ENCODE assay signal across 23 mouse cellular contexts in the genomic region with DNA sequence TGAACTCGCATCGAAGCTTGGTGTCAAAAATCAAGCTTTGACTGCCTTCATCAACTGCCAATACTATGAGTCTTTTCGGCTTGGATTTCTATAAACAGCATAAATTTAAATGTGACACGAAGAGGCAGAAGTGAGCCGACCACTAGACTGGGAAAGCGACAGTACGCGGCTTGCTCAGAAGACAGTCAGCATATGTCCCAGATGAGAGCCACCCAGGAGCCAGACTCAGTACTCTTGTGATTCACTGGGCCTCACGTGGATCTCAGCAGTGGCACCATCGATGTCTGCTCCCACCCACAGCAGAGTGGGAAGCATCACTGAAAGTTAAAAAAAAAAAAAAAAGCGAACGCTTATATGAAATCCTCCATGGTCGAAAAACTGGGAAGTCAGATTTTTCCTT.
DNase-seq lines count a peak whose midpoint lies in the region; ATAC-seq lines count a peak whose summit lies in the region.
"Had no signal": no experiment of that assay in that cellular context is flagged by ENCODE, and none has a peak within 500 bp of the region (broad histone marks: within the 10 kb centered on the region; RNA-seq: fewer than 3 reads in every experiment).

No protein-coding gene starts in this region.

- DNase-seq in left cerebral cortex, adult 18-20 months (ENCODE audit: low spot score in 2 of 2), result peak; percentile 24 to 28
- DNase-seq in left cerebral cortex, postnatal 4 days, result no peak
- peak; percentile 26 to 35 for DNase-seq in frontal cortex, postnatal 36 days (ENCODE audit: low spot score in 2 of 2)
- DNase-seq in right cerebral cortex, postnatal 25 days, result peak; percentile 41
- no peak for DNase-seq in spleen, postnatal 36 days (ENCODE audit: low spot score in 2 of 2)
- no peak for DNase-seq in adrenal gland, adult (ENCODE audit: inconsistent age in 2 of 2, low spot score in 1 of 2)
- DNase-seq: adrenal gland, adult 2 months; B cell, adult 2 months; cerebellum, adult 11-12 months; cerebellum, postnatal 25 days; gastrocnemius, postnatal 10 days; heart, adult 18-20 months; heart, postnatal 14 days; kidney, adult 18-20 months; kidney, postnatal 4 days; liver, embryonic 13.5 days; lung, adult 2 months; lung, postnatal 14 days; thymus, adult 2 months had no signal

- ATAC-seq in frontal cortex, adult (ENCODE audit: low TSS enrichment), result peak; percentile 96
- ATAC-seq: forebrain, embryonic 13.5 days; inflammation-experienced regulatory T-cells, adult 6 months; Patski had no signal

- intact Hi-C loops in left cerebral cortex, postnatal 4 days (cut with DNase I), result no loop called here

Comparison
In these comparisons a context has a peak if more than half of its experiments do, and no peak if none do; other contexts are left out.
1. DNase-seq: peak in left cerebral cortex, adult 18-20 months (2 of 2), frontal cortex, postnatal 36 days (2 of 2) and right cerebral cortex, postnatal 25 days (single experiment); none in left cerebral cortex, postnatal 4 days (single experiment), spleen, postnatal 36 days (0 of 2) and adrenal gland, adult (0 of 2).